Mouse (Mus musculus) cortical plate, adult 2 months (tissue): ENCODE results near the gene N4bp2.

Experiments
- CTCF ChIP-seq: fragments of 200-500 bp; IDR thresholded peaks from 2 replicates; pipeline ENCODE4 v1.5.1; 2011; ENCODE audit warnings: mild to moderate bottlenecking, control low read depth, low read length; ENCODE audit not compliant: insufficient read depth; ENCODE audit errors: extremely low read depth
- POLR2A ChIP-seq: fragments of 200-500 bp; IDR thresholded peaks from 2 replicates; pipeline ENCODE4 v1.6.1; 2011; ENCODE audit warnings: mild to moderate bottlenecking, low read length, control low read depth; ENCODE audit not compliant: insufficient read depth; ENCODE audit errors: extremely low read depth

DNA sequence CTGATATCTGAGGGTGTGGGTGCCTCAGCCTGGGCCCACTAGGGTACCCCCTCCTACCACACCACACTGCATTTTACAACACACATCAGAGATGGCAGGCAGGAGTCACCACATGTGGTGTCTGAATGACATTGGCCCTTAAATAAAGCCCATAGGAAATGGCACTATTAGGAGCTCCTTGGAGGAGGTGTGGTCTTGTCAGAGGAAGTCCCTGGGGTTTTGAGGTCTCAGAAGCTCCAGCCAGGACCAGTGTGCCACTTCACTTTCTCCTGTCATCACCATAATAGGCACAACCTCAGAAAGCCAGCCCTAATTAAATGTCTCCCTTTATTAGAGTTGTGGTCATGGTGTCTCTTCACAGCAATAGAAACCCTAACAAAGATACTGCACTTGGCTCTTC lies 14.4 kb upstream of the N4bp2 start:
- no peak for TF ChIP-seq CTCF
- TF ChIP-seq POLR2A: no peak
